Mouse (Mus musculus) right cerebral cortex, postnatal 4 days (tissue): ENCODE data around the gene Rab3c.

ENCODE experiments used
- DNase-seq: peaks from one replicate; pipeline ENCODE4 v3.0.0-alpha.2; 2022

Rab3c gene

DNA sequence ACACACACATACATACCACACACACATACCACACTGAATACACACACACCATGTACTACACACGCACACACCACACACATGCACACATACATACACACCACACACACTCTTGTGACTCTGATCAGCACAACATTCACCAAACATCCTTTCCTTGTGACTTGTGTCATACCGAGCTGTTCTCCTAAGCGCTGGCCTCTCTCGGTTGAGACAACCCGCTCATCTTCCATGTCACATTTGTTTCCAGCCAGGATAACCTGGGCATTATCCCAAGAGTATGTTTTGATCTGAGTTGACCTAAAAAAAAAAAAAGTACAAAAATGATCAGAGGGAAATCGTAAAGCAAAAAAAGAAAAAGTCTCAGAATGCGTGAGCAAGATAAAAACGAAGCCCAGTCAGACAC, 196.8 kb downstream of the Rab3c start:
- DNase-seq, result no peak

DNA sequence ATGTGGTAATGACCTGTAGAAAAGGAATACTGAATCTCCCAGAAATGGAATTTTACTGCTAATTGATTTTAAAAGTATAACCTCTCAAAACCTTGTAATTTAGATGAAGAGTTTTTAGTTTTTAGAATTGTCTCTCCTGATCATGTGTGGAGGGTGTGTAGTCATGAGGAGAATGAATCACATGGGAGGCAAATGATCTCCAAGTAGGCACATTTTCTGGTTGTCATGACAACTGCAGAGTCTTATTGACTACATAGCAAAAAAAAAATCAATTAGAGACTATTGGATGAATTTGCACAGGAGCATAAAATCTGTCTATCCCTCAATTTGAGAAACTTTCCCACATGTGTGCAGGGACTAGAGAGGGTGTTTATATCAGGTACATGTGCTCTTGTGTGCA, 199.6 kb downstream of the Rab3c start:
- DNase-seq, result no peak

DNA sequence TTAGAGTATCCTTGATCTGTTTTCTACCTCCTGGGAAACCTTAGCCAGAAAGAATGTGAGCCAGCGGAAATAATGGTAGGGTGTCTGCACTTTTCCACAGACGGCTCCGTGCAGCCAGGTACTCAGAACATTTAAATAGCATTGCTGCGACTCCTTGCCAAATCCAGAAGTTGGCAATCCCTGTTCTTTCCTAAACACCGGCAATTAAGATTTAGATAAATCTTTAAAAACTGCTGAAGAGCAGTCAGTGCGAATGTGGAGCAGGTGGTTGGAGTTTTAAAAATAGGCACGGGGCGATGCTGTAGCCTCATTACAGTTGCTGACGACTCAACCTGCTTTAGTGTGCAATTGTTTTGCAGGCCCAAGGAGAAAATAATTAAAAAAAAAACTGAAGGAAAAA, 205.2 kb downstream of the Rab3c start:
- DNase-seq, result no peak

DNA sequence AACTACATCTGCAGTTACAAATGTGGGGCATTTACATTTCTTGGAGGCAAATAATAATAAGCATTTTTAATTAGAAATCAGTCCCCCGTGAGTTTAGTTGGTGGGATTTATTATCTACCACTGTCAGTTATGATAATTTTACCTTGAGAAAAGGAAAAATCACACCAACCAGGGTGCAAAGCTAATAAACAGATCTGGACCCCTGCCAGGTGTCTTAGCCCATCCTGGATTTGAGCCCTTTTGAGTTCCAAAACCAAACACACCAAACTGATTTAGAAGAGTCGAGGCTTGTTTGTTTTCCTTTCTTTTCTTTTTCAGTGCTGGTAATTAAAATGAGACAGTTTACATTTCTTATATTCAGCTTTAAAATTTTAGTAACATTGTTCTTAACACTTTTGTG, 206.6 kb downstream of the Rab3c start:
- no peak for DNase-seq

DNA sequence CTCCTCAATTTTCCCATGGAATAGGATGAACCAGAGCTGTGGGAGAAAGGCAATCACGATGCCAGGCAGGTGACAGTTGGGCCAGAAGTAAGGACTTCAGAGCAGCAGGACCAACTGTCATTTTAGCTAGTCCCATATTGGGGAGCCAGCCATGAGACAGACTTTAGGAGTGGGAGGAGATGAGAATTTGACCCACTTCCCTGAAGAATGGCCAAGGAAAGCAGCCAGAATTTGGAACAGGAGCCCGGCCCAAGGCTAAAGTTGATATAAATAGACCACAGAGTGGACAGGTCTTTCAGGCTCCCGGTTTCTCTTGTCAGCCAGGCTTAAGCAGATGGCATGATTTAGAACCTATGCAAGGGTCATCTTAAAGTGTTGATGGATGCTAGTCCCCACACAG, 213.6 kb downstream of the Rab3c start:
- no peak for DNase-seq

DNA sequence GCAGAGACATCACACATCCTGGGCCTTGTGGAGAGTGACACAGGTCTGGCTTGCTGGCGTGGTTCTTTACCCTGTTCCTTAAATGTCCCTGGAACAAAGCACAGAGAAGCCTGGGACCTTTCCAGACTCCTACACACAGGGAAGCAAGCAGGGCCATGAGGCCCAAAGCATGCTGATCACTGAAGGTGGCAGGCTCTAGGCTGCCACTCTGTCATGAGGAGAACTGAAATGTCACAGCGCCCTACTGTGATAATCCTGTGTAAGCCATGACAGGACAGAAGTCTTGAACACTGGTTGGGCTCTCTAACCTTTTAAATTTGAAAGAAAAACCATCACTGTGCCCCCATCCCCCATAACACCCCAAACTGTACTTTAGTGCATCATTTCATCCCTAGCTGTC, 214.1 kb downstream of the Rab3c start:
- no peak for DNase-seq

DNA sequence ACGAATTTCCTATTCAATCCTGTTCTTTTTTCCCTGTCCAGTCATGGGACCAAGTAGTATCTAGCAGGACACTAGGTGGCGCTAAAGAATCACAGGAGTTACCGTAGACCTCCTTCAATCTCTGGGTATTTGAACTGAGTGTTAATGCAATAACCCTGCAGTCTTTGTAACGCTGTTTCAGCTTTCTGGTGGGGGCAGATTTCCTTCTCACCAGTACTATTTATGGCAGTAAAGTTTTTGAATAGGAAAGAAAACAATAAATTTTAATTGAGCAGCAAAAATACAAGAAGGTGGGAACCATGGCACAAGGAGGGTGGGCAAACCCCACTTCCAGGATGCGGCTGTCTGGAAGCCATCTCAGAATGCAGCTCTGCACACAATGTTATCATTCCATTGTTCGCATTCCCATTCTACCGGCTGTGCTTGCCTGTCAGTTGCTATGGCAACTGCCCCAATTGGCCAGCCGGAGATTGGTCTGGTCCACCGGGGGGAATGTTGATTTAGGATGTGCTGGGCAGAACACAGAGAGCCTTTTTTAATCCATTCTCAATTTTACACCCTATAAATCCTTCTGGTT, 217.9 kb downstream of the Rab3c start:
- DNase-seq, result peak; percentile 72

DNA sequence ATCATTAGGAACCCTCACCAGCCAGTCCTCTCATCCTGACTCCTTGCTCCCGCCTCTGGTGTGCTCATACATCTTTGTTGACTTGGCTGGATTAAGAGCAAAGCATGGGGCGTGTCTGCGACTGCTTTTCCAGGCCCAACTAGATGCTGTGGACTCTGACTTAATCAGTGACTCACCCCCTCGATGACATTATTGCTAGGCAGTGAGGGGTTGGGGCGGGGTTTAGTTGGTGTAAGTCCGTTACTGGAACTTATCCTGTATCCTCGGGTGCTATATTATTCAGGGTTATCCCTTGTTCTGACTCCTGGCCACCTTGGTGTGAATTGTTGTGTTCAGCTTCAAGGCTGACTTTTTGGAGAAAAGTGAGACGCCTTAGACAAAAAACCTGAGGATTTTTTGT, 218.5 kb downstream of the Rab3c start:
- DNase-seq, result no peak

DNA sequence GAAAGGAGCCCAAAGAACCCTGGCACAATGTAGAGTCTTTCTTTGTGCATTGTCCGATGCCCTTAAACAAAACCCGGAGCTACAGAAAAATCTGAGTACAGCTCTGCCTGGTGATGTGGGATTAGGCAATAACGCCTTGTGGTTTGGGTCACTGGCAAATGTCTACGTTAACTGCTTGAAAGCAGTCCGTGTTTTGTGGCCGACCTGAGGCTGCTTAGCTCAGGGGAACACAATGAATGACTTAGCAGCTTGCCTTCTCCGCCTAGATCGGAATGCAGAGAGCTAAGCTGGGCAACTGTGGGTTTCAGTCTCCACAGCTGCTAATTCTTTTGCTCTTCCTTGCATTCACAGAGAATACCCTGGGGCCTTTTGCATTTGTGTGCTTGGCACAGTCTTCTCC, 226.3 kb downstream of the Rab3c start:
- DNase-seq, result no peak

DNA sequence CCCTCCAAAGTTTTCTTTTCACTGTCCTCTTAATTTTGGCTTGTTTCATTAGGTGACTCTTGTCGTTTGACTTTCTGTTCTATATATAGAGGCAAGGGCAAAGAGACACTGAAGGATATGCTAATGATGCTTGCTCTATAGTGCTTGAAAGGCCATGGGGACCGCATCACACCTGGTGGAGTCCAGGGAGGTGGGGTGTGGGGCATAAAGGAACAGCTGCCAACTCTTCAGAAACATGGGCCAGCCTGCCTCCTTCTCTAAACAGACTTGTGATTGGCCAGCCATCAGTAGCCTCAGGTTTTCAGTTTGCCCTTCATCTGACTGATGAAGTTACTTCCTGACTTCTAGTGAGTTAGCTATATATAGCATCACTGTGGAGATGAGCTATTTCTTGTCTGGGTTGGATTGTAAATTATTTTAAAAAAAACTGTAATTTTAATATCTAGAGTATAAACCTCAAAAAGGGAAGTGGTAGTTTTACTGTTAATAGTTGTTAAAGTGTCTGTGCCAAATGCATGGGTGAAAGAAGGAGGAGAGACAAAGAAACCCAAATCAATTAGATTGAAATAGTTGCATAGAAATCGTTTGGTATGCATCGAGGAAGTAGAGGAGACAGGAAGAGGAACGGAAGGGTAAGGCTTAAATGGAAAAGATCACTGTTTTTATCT, 231.9 kb downstream of the Rab3c start:
- no peak for DNase-seq

DNA sequence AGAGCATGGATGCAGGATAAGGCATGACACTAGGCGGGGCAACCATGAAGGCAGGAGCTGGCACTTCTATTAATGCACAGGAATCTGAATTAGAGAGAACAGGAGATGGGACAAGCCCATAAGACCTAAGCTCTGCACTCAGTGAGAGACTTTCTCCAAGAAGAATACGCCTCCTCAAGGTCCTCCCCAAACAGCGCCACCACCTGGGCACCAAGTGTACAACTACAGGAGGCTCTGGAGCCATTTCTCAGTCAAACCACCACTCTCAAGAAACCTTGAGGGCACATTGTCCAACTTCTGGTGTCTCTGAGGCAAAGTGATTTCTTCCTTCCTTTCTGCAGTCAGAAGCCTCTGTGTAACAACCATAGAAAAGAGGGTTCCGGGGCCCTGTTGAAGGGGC, 236.4 kb downstream of the Rab3c start:
- no peak for DNase-seq

DNA sequence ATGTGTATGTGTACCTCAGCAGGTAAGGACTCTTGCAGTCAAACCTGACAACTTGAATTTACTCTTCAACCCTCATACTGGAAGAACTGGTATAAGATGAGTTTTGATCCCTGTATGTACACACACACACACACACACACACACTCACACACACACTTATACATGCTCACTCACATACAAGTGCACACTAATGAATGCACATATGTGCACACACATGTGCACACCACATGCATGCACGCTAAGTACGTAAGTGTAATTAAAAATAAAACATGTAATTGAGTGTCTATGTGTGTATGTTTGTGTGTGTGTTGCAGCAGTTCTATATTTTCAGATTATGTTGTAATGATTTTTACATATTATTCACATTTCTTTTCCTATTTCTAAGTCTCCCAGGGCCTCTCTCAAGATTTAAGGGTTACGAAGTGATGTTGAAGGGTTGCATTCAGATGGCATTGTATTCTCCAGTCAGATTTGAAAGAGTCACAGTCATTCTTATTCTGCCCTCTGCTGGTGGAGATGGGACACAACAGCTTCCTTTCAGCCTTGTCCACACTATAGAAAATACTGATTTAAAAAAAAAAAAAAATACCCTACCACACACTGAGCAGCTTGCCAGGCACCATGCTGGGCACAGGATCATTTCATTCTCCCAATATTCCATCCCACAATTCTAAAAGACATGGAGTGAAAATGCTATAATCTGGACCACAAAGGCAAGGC, 240.9 kb downstream of the Rab3c start:
- DNase-seq, result peak; percentile 45

DNA sequence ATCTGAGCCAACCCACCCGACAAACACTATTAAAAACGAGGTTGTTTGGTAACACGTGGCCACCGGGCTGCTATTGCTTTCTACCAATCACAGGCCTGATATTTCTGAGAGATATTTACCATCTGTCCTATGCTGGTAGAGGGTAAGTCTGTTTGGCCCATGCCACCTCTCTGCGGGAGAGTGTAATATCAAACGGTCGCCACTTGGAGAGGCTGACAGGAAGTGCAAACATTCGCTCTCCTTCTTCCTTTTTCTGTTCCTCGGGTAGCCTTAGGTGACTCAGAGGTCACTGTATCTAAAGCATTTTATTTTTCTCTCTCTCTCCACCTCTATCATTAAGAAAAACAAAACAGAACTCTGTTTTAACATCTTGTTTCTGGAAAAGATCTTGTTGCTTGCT, 241.6 kb downstream of the Rab3c start:
- no peak for DNase-seq

DNA sequence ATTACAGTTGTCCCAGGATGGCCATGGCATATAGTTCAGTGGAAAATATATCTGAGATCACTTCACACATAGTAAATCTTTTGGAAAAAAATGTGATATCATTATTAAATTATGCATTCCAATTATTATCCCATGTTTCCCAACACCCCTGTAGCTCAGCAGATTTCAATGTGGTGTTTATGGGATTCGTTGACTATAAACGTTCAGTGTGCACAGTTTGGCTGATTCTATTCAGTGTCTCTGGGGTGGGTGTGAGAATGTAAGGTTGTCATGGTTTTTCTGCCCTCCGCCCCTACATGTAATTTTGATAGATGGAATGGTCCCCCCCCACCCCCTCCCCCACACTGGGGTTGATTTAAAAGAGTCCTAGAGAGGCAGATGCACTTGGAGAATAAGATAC, 242.3 kb downstream of the Rab3c start:
- DNase-seq, result no peak

DNA sequence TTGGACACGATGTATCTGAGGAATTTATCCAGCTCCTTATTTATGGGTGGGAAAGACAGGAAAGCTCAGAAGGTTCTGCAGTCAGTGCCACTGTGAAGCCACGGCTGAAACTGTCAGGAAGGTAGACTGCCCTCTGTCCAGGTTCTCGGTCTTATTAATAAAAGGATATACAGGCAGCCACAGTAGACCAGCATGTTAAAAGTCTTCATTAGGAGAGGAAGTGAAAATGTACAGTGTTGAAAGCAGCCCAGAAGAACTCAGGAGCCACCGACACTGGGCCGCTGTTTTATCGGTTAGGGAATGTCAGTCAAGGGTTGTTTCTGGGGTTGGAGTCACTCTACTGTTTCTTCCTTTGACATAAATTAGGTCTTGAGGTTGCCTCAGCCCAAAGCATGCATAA, 245.9 kb downstream of the Rab3c start:
- no peak for DNase-seq

DNA sequence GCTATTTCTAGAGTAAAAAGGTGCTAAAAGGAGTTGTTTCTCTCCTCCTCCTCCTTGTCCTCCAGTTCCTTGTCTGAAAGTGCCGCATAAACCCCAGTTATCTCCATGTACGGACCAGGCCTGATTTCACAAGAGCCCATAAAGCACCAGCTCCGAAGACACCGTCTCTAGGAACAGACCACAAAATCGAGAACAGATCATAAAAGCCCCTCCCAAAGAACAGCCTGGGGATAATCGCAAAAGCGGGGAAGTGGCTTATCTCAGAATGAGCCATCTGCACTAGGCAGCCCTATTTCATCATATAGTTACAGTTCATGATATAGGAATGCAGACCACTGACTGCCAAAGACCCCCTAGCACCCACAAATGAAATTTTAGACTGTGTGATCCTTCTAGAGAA, 246.8 kb downstream of the Rab3c start:
- no peak for DNase-seq

DNA sequence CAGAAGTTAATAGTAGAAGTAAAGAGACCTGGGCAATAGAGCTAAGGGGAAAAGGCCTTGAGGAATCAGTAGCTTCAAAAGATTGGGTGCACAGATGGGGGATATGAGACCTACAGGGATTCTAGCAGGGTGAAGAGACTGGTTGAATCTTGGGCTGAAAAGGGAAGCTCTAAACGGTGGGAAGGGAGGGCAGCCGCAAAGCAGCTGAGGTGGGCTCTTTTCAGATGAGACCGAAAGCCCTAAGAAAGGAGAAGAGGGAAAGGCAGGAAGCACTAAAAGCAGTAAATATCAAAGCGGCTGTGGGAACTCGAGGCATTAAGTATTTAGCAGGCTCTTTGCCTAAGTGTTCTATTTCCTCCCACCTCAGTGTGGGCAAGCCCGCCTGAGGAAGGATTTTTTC, 248.9 kb downstream of the Rab3c start:
- no peak for DNase-seq

DNA sequence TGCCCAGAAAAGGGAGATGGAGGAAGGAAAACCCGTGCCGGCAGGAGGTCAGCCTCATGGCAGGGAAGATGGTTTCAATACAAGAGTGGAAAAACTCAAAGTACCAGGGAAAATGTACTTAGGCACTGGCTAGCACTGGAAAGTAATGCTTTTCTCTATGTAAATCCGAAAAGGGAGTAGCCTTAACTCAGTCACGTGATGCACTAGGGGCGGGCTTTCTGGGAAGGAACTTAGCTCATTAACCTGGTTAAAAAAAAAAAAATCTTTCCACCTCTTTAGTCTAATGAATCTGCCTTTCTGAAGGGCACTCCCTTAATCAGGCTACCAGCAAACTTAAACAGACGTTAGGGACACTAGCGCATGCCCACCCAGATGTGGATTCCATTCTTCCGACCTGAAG, 249.7 kb downstream of the Rab3c start:
- DNase-seq, result no peak

DNA sequence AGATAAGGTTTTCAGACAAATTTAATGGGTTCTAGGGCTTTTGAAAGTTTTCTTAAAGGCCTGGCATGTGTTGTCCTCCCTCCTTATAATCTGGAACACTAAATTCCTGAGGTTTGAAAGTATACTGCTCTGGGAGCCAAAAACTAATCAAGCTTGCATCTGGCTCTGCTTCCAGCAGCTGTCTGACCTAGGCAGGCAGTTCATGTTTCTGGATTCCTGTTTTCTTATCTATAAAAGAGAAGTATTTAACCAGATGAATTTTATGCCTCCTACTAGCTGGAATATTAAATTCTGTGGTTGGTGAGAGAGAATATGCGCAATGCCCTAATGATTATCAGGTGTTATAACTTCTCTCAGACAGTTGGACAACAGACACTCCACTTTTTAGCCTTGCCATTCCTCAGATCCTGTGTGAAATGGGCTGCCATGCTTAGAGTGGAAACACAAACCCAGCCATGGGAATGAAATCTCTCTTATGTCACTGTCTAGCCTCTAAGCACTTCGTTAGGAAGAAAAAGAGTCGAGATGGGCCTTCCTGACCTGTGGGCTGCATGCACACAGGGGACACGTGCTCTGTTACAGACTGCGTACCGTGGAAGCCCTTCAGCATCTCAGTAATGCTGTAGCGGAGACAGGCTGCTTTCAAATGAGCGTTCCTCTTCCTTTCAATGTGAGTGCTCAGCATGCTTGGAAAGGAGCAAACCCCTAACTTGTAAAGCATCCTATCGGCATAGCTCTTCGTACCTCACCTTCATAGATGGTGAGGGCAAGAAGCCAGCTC, 256.2 kb downstream of the Rab3c start:
- no peak for DNase-seq

DNA sequence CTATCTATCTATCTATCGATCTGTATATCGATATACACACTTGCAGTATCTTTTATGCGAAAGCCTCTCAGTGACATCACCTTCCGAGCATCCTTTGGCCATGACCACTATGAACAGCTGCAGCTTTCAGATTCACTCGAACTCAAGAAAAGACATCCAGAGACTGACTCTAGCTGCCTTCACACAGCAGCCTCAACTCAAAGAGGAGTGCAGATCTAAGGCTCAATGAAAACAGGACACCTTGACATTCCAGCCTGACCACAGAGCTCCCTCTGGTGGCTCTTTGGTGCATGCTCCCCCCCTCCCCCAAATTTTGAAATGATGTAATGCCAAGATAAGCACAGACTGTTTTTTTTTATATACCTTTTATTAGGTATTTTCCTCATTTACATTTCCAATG, 257.8 kb downstream of the Rab3c start:
- DNase-seq, result no peak

DNA sequence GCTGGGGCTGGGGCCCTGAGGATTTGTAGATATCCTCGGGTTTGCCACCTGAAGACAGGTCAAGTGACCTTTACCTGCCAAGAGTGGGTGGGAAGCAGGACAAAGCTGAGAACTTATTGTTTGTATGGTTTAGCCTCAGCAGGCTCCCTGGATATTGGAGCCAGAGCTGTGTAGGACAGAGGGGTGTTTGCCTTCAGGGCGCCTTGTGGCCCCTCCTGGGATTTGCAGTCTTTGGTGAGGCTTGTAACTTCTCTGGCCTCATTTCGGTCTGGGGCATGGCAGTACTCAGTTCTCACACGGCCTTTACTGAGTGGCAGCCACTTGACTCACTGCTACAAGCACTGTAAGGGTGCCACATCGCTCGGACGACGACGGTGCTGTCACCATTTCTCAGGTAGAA, 261.0 kb downstream of the Rab3c start:
- no peak for DNase-seq

DNA sequence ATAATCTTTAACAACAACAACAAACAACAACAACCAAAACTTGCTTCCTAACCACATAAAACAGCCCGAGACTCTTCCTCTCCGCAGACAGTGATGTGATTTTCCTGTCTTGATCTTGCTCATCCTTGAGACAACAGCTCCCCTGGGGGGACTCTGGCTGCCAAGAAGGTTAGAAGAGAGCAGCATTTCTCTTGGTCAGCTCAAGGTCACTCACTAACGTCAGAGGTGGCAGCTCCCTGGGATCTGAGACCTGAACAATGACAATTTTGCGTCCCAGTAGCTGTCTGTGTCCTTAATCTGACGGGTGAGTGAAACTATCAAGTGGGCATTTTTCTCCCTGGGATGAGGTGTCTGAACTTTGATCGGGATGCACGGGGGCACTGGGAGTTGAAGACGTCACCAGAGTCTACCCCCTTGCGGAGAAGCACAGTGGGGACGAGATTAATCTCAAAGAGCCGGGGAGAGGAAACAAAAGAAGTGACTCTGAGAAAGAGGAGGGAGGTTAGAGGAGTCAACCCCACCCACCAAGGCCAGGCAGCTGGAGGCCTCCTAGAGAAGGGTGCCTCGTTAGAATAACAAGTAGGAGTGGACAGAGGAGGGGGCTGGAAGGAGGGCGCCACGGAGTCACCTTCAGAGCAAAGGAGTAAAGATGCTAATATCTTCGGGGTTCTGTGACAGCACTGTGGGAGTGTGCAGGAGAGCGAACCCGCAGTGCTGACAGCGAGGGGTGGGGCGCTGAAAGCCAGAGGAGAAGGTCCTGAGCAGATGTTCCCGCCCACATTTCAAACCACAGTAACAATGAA, 261.7 kb downstream of the Rab3c start:
- DNase-seq, result peak; percentile 21

DNA sequence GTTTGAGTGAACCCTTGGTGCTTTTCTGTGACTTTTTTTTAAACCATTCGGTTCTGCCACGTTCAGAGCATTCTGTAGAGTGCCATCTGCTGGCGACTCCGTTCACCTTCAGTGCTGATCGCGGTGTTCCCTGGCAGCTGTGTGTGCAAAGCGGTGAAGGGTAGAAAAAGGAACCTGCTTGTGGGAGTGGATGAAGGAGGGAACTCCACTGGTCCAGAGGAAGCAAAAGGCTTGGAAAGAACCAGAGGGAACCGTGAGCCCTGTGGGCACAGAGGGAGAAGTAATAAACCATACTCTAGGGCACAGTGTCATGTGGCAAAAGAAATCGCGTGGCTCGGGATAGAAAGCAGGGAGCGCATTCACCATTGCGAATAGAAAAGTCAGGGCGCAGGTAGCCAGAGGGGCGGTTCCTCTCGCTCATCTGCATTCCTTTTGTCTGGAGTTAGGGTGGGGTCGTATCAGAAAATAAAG, 262.3 kb downstream of the Rab3c start:
- DNase-seq, result peak; percentile 88
